Mouse (Mus musculus) right cerebral cortex, adult 18-20 months (tissue): ENCODE data around the gene Dennd2d.

ENCODE experiments used
- DNase-seq: peaks from one replicate; pipeline ENCODE4 v3.0.0; 2022; ENCODE audit warnings: mixed read lengths

Dennd2d gene

GRCm38 (mm10) chr3:106482281-106483081 lies at the start of gene Dennd2d:
Dennd2d (plus strand) TSS chr3:106482405.
- no peak for DNase-seq

GRCm38 (mm10) chr3:106448571-106448970 lies 33.6 kb upstream of the Dennd2d start:
- DNase-seq, result peak; percentile 18

DNA sequence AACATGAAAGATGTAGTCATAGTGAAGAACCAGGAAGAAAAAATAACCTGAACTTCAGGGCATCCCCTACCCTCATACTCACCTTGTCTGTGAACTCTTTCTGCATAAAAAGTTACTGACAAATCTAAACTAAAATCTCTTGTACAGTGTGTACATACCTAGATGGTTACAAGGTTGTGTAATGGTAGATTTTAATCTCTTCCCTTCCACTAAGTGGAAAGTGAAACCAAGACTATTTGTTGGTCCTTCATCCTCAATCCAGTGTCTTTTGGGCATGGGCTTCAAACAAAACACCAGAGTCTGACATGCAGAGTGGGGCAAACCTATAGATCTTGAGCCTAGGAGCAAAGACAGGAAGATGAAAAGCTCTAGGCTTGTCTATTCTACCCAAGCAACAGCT lies 33.2 kb upstream of the Dennd2d start:
- DNase-seq, result no peak

GRCm38 (mm10) chr3:106449567-106449966 lies 32.6 kb upstream of the Dennd2d start:
- no peak for DNase-seq

- no peak for DNase-seq
Observed at GRCm38 (mm10) chr3:106452616-106453015, 29.6 kb upstream of the Dennd2d start.

DNA sequence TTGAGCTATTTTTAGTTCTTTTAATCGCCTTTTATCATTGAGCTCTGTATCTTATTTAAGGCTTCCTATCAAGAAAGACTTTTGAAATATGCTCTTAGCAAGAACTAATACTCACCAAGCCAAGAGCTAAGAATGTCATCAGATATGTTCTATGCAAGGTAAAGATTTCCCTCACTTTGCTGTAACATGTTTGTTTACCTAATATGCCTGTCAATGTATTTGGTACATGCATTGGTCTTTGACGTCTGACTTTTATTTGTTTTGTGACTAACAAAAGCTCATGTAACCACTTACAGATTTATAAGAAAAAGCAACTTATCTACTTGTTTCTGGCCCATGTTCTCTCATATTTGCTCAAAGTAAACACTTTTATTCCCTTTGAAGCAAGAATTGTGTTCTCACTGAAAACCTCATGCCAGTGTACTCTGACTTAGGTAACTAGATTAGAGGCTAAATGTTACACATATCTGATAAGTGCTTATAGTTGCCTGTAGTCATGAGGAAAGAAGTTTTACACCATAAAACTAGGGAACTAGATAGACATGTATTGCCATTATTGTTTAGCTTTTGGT lies 24.8 kb upstream of the Dennd2d start:
- no peak for DNase-seq

DNA sequence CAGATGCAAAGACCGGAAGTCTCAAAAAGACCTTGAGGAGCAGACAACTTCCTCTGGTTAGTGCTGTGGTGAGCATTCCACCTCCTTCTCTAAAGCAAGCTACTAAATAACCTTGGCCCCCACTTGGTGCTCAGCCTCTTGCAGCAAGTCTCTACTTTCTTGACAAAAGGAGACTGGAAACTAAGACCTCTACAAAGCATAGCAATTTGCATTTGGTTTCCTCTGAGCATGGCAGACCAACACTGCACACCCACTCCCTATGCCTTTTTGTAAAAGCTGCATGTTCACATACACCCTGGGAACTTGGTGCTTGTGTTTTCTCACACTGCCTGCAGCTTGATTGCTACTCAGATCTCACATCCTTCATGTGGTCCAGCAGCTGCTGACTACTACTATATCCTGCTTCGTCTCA lies 20.1 kb upstream of the Dennd2d start:
- no peak for DNase-seq

DNA sequence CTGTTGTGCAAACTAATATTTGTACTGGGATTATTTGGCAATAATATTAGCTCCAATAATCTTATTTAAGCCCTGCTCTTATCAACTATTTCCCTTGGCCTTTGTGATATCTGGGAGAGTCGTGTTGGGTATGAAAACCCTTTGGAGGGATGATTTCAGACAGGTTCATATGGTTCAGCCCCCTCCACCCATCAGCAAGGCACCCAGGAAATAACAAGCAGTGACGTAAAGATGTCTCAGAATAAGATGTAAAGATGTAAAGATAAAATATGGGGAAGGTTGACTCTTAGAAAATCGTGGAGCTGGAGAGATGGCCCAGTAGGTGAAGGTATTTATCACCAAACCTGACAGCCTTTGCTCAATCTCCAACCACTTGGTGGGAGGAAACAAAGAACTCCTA lies 19.7 kb upstream of the Dennd2d start:
- no peak for DNase-seq

GRCm38 (mm10) chr3:106464750-106465149 lies 17.5 kb upstream of the Dennd2d start:
- DNase-seq, result no peak

DNA sequence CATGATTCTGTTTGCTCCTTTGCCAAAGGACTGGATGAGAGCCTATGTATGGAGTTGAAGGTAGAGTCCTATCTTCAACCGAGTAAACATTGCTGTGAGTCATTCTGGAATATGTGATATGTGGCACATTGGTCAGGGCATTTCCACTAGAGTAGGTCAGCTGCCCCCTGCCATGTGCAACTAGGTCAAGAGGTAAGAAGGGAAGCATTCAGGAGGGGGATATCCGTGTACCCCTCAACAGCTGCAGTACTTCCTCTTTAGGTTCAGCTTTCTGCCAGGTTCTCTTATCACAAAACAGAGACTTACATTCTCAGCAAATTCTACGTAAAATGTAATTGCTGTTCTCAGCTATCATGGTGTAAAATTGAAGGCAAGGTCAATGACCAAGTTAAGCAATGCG lies 8.0 kb upstream of the Dennd2d start:
- no peak for DNase-seq

DNA sequence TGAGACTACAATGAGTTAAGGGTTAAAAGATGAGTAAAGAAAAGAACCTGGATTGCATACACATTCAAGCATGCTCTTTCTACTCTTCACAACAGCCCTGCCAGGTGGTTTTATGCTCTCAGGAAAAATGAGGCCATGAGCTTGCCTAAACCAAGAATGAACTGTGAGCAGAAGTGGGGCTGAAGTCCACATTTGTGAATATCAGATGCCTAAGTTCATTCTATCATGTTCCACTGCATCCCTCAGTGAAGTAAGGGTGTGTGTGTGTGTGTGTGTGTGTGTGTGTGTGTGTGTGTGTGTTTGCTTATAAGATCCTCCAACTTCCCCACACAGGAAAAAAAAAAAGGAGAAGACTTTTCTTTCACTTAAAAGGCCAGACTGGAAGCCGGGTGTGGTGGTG lies 5.3 kb upstream of the Dennd2d start:
- no peak for DNase-seq

- no peak for DNase-seq
Observed at GRCm38 (mm10) chr3:106483297-106483696, 1.1 kb downstream of the Dennd2d start.

DNA sequence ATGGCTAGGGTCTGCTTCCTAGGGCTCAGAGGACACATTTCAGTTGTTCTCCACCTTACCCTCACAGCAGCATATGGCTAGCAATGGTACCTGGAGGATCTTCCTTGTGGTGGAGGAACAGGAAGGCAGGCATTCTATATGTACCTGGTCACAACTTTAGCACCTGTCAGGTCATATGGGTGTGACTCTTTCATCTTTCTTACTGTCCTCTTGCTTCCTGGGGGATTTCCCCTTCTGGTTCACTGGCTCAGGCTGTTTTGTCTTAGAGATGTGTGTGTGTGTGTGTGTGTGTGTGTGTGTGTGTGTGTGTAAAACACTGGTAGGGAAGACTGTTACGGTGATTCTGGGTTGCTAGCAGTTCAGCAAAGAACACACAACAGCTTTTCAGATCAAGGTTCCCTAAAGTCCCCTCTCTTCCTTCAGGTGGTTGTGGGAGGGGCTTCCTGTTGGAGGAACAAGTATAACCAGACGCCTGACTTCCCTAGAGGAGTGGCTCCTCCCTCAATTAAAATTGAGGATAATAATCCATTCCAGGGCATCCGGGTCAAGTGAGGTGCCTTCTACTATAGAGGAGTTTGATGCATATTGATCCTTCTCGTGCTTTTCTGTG lies 1.7 kb downstream of the Dennd2d start:
- DNase-seq, result no peak

GRCm38 (mm10) chr3:106484861-106485260 lies 2.7 kb downstream of the Dennd2d start:
- no peak for DNase-seq

DNA sequence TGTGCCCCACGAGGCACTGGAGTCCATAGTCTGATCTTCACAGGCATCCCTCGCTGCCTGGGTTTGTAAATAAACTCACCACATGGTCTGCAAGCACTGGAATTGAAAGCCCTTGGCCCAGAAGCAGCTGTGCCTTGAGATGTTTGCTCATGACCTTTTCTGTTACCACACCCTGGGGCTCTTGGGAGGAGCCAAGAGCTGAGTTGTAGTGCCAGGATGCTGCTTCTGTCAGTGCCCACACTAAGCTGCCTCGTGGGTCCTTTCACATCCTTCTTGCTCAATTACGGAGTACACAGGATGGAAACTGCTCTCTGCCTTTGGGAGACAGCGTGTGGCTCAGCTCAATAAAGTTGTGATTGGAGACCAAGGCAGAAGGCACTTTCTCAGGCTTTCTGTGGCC lies 3.6 kb downstream of the Dennd2d start:
- no peak for DNase-seq

GRCm38 (mm10) chr3:106487551-106487950 lies 5.3 kb downstream of the Dennd2d start:
- no peak for DNase-seq

DNA sequence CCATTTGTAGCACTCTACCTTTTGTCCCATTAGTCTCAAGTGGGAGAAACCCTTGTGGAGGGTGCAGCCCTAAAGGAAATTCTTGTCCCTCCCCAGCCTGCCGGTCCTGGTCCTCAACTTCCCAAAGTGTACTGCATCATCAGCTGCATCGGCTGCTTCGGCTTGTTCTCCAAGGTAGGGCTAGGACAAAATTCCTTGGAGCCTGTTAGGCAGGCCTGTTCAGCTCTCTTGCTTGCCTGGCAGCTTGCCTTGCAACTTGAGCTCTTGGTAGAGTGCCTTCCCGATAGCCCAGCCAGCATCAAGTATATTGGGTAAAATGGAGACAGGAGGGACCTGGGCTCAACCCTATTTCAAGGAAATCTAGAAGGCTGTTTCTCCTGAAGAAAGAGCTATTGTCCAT lies 8.0 kb downstream of the Dennd2d start:
- DNase-seq, result no peak

GRCm38 (mm10) chr3:106492723-106493122 lies 10.5 kb downstream of the Dennd2d start:
- DNase-seq, result no peak

DNA sequence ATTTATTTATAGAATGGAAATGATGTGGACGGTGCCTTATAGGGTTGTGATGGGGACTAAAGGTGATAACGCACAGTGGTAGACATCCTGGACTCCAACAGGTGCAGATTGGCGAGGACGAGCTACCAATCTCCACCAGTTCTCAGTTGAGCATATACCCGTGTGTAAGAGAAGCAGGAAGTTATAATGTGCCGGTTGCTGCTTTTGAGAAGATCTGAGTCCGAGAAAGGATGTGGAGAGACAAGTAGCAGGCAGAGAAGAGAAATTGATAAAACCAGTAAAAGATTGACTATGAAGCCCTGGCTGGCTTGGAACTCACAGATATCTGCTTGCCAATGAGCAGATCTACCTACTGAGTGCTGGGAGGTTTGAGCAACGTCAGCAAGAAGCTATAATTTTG lies 11.0 kb downstream of the Dennd2d start:
- DNase-seq, result no peak

DNA sequence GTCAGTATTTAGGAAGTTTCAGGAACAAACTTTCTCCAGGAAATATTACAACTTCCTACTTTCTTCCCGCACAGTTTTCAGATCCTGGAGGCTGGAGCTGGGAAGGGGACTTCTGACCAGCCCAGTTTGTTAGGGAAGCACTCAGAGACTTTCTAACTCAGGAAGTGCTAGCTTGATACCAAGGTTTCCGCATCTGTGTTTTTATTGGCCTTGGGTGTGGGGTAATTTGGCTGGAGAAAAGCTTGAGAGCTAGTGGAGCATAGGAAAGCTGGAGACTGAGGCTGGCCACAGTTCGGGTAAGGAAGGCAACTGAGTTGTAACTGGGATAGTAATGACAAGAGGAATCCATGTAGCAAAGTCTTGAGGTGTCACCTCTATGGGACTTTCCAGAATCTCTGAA lies 11.7 kb downstream of the Dennd2d start:
- DNase-seq, result no peak

DNA sequence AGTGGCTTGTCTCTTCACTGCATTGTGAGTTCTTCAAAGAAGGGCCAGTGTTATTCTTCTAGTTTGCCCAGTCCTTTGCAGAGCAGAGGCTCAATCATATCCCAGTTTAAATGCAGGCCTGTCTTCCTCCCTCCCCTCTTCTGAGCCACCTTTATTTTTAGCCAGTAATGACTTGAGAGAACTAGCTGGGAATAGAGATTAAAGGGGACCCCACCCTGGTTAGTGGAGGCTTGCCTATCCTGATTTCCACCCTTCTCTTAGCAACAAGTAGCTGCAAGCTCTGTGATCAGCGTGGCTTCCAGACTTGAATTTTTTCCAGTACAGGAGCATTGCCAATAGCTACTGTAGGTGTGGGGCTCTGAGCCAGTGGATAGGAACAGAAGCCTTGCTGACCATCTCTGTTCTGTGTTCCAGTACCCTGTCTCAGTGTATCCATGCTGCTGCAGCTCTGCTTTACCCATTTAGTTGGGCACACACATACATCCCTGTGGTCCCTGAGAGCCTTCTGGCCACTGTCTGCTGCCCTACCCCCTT lies 12.3 kb downstream of the Dennd2d start:
- DNase-seq, result no peak

DNA sequence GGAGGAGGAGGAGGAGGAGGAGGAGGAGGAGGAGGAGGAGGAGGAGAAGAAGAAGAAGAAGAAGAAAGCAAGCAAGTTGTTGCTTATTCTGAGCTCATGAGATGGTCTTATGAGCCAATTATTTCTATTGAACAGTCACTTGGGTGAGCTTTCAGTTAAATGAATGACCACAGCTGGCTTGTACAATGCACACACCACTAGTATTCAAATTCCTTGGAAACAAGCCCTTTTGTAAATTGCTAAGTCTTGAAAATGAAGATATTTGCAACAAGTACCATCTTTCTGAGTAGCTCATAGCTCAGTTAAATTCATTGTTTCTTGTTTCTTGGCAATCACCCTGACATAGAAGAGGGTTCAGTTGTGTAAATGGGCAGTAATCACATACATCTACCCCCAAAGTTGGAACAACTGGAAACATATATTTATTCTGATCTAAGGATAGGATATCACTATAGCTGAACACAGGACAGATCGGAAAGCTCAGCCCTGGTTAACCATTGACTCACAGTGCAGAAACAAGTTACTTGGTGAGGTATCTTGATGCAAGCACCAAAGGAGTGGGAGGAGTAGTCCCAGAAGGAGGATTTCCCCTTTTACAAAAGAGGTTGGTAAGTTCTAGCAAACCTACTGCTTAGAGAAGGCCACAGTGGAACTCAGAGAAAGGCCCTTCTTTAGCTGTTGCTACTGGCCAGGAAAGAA lies 13.3 kb downstream of the Dennd2d start:
- DNase-seq, result no peak

- DNase-seq, result peak; percentile 25
Observed at GRCm38 (mm10) chr3:106496045-106496721, 14.0 kb downstream of the Dennd2d start.
